Mouse (Mus musculus): ENCODE measurements around the gene Slc25a45. TPM values are rescaled to one million over a fixed set of nuclear protein-coding genes. Genes with fewer than 3 reads are reported as not detected.

Gene Slc25a45
- polyA plus RNA-seq, 1 experiment from 2014 or later = 2.3 TPM

GRCm38 (mm10) chr19:5843781-5844691 lies 33.6 kb upstream of the Slc25a45 start:
- peak overlapping the region; percentile 40 for H3K4me3 ChIP-seq (ENCODE audit: low read depth, low read length)
- H3K4me2 ChIP-seq = peak overlapping the region; percentile 63
- peak overlapping the region; percentile 97; the same call in 1 of the 2 replicates for H3K27ac ChIP-seq (ENCODE audit: low read depth, low read length)
- H3K36me3 ChIP-seq (ENCODE audit: control insufficient read depth, insufficient read depth, low read length) = no peaks in the 10 kb centered on the region
- no peak for ATAC-seq (replicated peaks; ENCODE audit: insufficient number of reproducible peaks, low FRiP score, low TSS enrichment)
- H3K27me3 ChIP-seq (ENCODE audit: control insufficient read depth, insufficient read depth, low read length) = no peaks in the 10 kb centered on the region
- WGBS (ENCODE audit: insufficient replicate concordance) = 76% methylated on average over 30 of the region's 30 CpGs
- H3K9me3 ChIP-seq (replicated peaks; ENCODE audit: control insufficient read depth, low read length) = no peaks in the 10 kb centered on the region
- peaks cover 71% of the 10 kb centered on the region for H3K4me1 ChIP-seq (ENCODE audit: control insufficient read depth, insufficient read depth, low read length)
- peak overlapping the region; percentile 73 for H3K9ac ChIP-seq (ENCODE audit: low read depth, low read length)

GRCm38 (mm10) chr19:5844831-5845318 lies 32.7 kb upstream of the Slc25a45 start:
- Histone ChIP-seq H3K36me3 (ENCODE audit: control insufficient read depth, insufficient read depth, low read length) (no peaks in the 10 kb centered on the region), H3K9ac (ENCODE audit: low read depth, low read length) (peak overlapping the region; percentile 73), H3K9me3 (replicated peaks; ENCODE audit: control insufficient read depth, low read length) (no peaks in the 10 kb centered on the region), H3K27ac (ENCODE audit: low read depth, low read length) (peak overlapping the region; percentile 97), H3K27me3 (ENCODE audit: control insufficient read depth, insufficient read depth, low read length) (no peaks in the 10 kb centered on the region), H3K4me1 (ENCODE audit: control insufficient read depth, insufficient read depth, low read length) (peaks cover 79% of the 10 kb centered on the region), H3K4me2 (peak overlapping the region; percentile 63), H3K4me3 (ENCODE audit: low read depth, low read length) (peak overlapping the region; percentile 40)
- WGBS (ENCODE audit: insufficient replicate concordance) = 63% methylated on average over 12 of the region's 12 CpGs
- no peak for ATAC-seq (replicated peaks; ENCODE audit: insufficient number of reproducible peaks, low FRiP score, low TSS enrichment)

GRCm38 (mm10) chr19:5845319-5846135 lies 32.1 kb upstream of the Slc25a45 start:
- Histone ChIP-seq H3K36me3 (ENCODE audit: control insufficient read depth, insufficient read depth, low read length) (no peaks in the 10 kb centered on the region), H3K4me3 (ENCODE audit: low read depth, low read length) (peak overlapping the region; percentile 40), H3K27me3 (ENCODE audit: control insufficient read depth, insufficient read depth, low read length) (no peaks in the 10 kb centered on the region), H3K27ac (ENCODE audit: low read depth, low read length) (peak overlapping the region; percentile 97), H3K9me3 (replicated peaks; ENCODE audit: control insufficient read depth, low read length) (no peaks in the 10 kb centered on the region), H3K4me1 (ENCODE audit: control insufficient read depth, insufficient read depth, low read length) (peaks cover 83% of the 10 kb centered on the region), H3K9ac (ENCODE audit: low read depth, low read length) (peak overlapping the region; percentile 73), H3K4me2 (peak overlapping the region; percentile 63)
- WGBS (ENCODE audit: insufficient replicate concordance) = 5% methylated on average over 45 of the region's 45 CpGs
- peak; percentile 57 for ATAC-seq (replicated peaks; ENCODE audit: insufficient number of reproducible peaks, low FRiP score, low TSS enrichment)

- Histone ChIP-seq H3K27me3 (ENCODE audit: control insufficient read depth, insufficient read depth, low read length) (no peaks in the 10 kb centered on the region), H3K36me3 (ENCODE audit: control insufficient read depth, insufficient read depth, low read length) (no peaks in the 10 kb centered on the region), H3K27ac (ENCODE audit: low read depth, low read length) (peak overlapping the region; percentile 97), H3K9me3 (replicated peaks; ENCODE audit: control insufficient read depth, low read length) (no peaks in the 10 kb centered on the region), H3K4me3 (ENCODE audit: low read depth, low read length) (peak overlapping the region; percentile 22), H3K4me1 (ENCODE audit: control insufficient read depth, insufficient read depth, low read length) (peaks cover 82% of the 10 kb centered on the region), H3K9ac (ENCODE audit: low read depth, low read length) (peak overlapping the region; percentile 67), H3K4me2 (peak overlapping the region; percentile 63)
- WGBS (ENCODE audit: insufficient replicate concordance) = under 1% methylated on average over 7 of the region's 7 CpGs
- ATAC-seq (replicated peaks; ENCODE audit: insufficient number of reproducible peaks, low FRiP score, low TSS enrichment) = peak; percentile 12; the same call in 1 of the 2 replicates
Measured at GRCm38 (mm10) chr19:5846154-5846553, 31.5 kb upstream of the Slc25a45 start.

- whole genome bisulfite sequencing (ENCODE audit: insufficient replicate concordance) = 7% methylated on average over 16 of the region's 16 CpGs
- Histone ChIP-seq H3K27ac (ENCODE audit: low read depth, low read length) (peak overlapping the region; percentile 97), H3K4me3 (ENCODE audit: low read depth, low read length) (peak overlapping the region; percentile 22), H3K36me3 (ENCODE audit: control insufficient read depth, insufficient read depth, low read length) (no peaks in the 10 kb centered on the region), H3K27me3 (ENCODE audit: control insufficient read depth, insufficient read depth, low read length) (no peaks in the 10 kb centered on the region), H3K4me2 (peak overlapping the region; percentile 63), H3K9me3 (replicated peaks; ENCODE audit: control insufficient read depth, low read length) (no peaks in the 10 kb centered on the region), H3K4me1 (ENCODE audit: control insufficient read depth, insufficient read depth, low read length) (peaks cover 84% of the 10 kb centered on the region), H3K9ac (ENCODE audit: low read depth, low read length) (peak overlapping the region; percentile 67)
- peak; percentile 71 for ATAC-seq (replicated peaks; ENCODE audit: insufficient number of reproducible peaks, low FRiP score, low TSS enrichment)
Measured at GRCm38 (mm10) chr19:5846557-5847305, 30.9 kb upstream of the Slc25a45 start.

- H3K27me3 ChIP-seq (ENCODE audit: control insufficient read depth, insufficient read depth, low read length) = no peaks in the 10 kb centered on the region
- H3K27ac ChIP-seq (ENCODE audit: low read depth, low read length) = peak overlapping the region; percentile 97
- H3K4me3 ChIP-seq (ENCODE audit: low read depth, low read length) = peak overlapping the region; percentile 16; the same call in 1 of the 2 replicates
- 65% methylated on average over 4 of the region's 4 CpGs for WGBS (ENCODE audit: insufficient replicate concordance)
- H3K4me2 ChIP-seq = peak overlapping the region; percentile 63
- H3K4me1 ChIP-seq (ENCODE audit: control insufficient read depth, insufficient read depth, low read length) = peaks cover 84% of the 10 kb centered on the region
- peak overlapping the region; percentile 67 for H3K9ac ChIP-seq (ENCODE audit: low read depth, low read length)
- no peaks in the 10 kb centered on the region for H3K9me3 ChIP-seq (replicated peaks; ENCODE audit: control insufficient read depth, low read length)
- ATAC-seq (replicated peaks; ENCODE audit: insufficient number of reproducible peaks, low FRiP score, low TSS enrichment) = no peak
- peaks cover under 1% of the 10 kb centered on the region; the same call in 1 of the 2 replicates for H3K36me3 ChIP-seq (ENCODE audit: control insufficient read depth, insufficient read depth, low read length)
Measured at GRCm38 (mm10) chr19:5847306-5847796, 30.3 kb upstream of the Slc25a45 start.

GRCm38 (mm10) chr19:5848032-5848825 lies 29.4 kb upstream of the Slc25a45 start:
- ATAC-seq (replicated peaks; ENCODE audit: insufficient number of reproducible peaks, low FRiP score, low TSS enrichment) = no peak

More at GRCm38 (mm10) chr19:5848032-5848825, 29.4 kb upstream of the Slc25a45 start:
- Histone ChIP-seq H3K4me2 (peak overlapping the region; percentile 63), H3K9ac (ENCODE audit: low read depth, low read length) (peak overlapping the region; percentile 67), H3K9me3 (replicated peaks; ENCODE audit: control insufficient read depth, low read length) (no peaks in the 10 kb centered on the region), H3K4me3 (ENCODE audit: low read depth, low read length) (0 out of 2 replicates have a peak overlapping the region, but pooled peaks have one; percentile 8), H3K36me3 (ENCODE audit: control insufficient read depth, insufficient read depth, low read length) (peaks cover 6% of the 10 kb centered on the region; the same call in 1 of the 2 replicates), H3K27me3 (ENCODE audit: control insufficient read depth, insufficient read depth, low read length) (no peaks in the 10 kb centered on the region), H3K4me1 (ENCODE audit: control insufficient read depth, insufficient read depth, low read length) (peaks cover 83% of the 10 kb centered on the region), H3K27ac (ENCODE audit: low read depth, low read length) (peak overlapping the region; percentile 97)
- WGBS (ENCODE audit: insufficient replicate concordance) = 41% methylated on average over 14 of the region's 14 CpGs

All from heart, embryonic 11.5 days (tissue).